Mouse (Mus musculus) G1E (cell line): ENCODE data around the gene Sdsl.

ENCODE experiments used
- CTCF ChIP-seq: IDR thresholded peaks from 2 replicates; pipeline ENCODE4 v1.5.1; 2012; ENCODE audit warnings: low read depth, low read length, inconsistent platforms, mixed read lengths
- GATA1 ChIP-seq: IDR thresholded peaks from 2 replicates; pipeline ENCODE4 v1.6.1; 2012; ENCODE audit warnings: borderline replicate concordance, low read length, inconsistent platforms, mixed read lengths
- GATA2 ChIP-seq: IDR thresholded peaks from 2 replicates; pipeline ENCODE4 v1.6.1; 2012; ENCODE audit warnings: low read depth, low read length, inconsistent platforms, borderline replicate concordance
- POLR2AphosphoS5 ChIP-seq: IDR thresholded peaks from 2 replicates; pipeline ENCODE4 v1.6.1; 2012; ENCODE audit warnings: low read depth, low read length, inconsistent platforms; ENCODE audit not compliant: insufficient replicate concordance
- TAL1 ChIP-seq: conservative IDR thresholded peaks from 2 replicates; pipeline ENCODE4 v1.6.1; 2012; ENCODE audit warnings: low read depth, low read length, inconsistent platforms, mixed read lengths

GRCm38 (mm10) chr5:120514754-120515153 lies 42.1 kb upstream of the Sdsl start:
- TF ChIP-seq POLR2AphosphoS5 (no peak), CTCF (no peak), TAL1 (no peak), GATA1 (no peak), GATA2 (no peak)
